Comparison of ENCODE assay signal across 22 mouse cellular contexts in the genomic region with DNA sequence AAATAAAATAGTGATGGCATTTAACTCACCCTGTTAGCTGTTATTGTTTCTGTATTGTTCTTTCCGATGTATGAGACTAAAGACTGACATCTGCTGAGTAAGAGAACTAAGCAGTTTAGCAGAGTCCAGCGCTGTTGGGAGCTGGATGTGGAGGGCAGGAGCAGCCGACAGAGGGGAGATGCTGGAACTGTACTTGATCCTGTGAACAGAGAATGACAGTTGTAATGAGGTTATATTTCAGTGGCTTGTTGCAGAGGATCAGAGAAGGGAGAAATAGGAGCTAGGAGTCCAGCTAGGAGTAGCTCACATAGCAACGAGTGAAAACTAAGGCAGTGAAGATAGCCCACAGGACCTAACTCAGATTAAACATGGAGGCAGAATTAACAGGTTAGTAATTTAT. TPM values are rescaled to one million over a fixed set of nuclear protein-coding genes. Genes with fewer than 3 reads are reported as not detected.
DNase-seq lines count a peak whose midpoint lies in the region; ATAC-seq lines count a peak whose summit lies in the region.
"Had no signal": no experiment of that assay in that cellular context is flagged by ENCODE, and none has a peak within 500 bp of the region (broad histone marks: within the 10 kb centered on the region; RNA-seq: fewer than 3 reads in every experiment).

No protein-coding gene starts in this region.

- peaks cover 12% of the 10 kb centered on the region for H3K36me3 ChIP-seq in forebrain, embryonic 10.5 days (replicated peaks)
- H3K36me3 ChIP-seq in forebrain, embryonic 13.5 days (ENCODE audit: poor library complexity, severe bottlenecking), result no peaks in the 10 kb centered on the region
- no peaks in the 10 kb centered on the region for H3K36me3 ChIP-seq in intestine, embryonic 14.5 days (ENCODE audit: control insufficient read depth, insufficient read depth, low read length)
- H3K36me3 ChIP-seq in intestine, embryonic 15.5 days, result no peaks in the 10 kb centered on the region
- H3K36me3 ChIP-seq in hindbrain, embryonic 11.5 days (ENCODE audit: control insufficient read depth, insufficient read depth, low read length), result no peaks in the 10 kb centered on the region
- H3K36me3 ChIP-seq: embryonic facial prominence, embryonic 15.5 days had no signal

- H3K4me3 ChIP-seq in forebrain, embryonic 10.5 days, result no peak overlapping the region
- no peak overlapping the region for H3K4me3 ChIP-seq in forebrain, embryonic 13.5 days
- H3K4me3 ChIP-seq in intestine, embryonic 14.5 days (ENCODE audit: low read depth, low read length), result no peak overlapping the region
- no peak overlapping the region for H3K4me3 ChIP-seq in intestine, embryonic 15.5 days (replicated peaks)
- H3K4me3 ChIP-seq in hindbrain, embryonic 11.5 days (ENCODE audit: low read depth, low read length), result no peak overlapping the region
- H3K4me3 ChIP-seq: embryonic facial prominence, embryonic 15.5 days; layer of hippocampus, adult 2 months had no signal

- no peak for ATAC-seq in forebrain, embryonic 13.5 days
- no peak for ATAC-seq in intestine, embryonic 14.5 days (replicated peaks; ENCODE audit: low FRiP score, low TSS enrichment, low read depth)
- ATAC-seq in intestine, embryonic 15.5 days, result no peak
- ATAC-seq in hindbrain, embryonic 11.5 days (ENCODE audit: low FRiP score), result no peak
- ATAC-seq: inflammation-experienced regulatory T-cells, adult 6 months had no signal

- peaks cover 9% of the 10 kb centered on the region for H3K9me3 ChIP-seq in forebrain, embryonic 10.5 days
- peaks cover 11% of the 10 kb centered on the region for H3K9me3 ChIP-seq in forebrain, embryonic 13.5 days (replicated peaks)
- H3K9me3 ChIP-seq in intestine, embryonic 14.5 days (ENCODE audit: control insufficient read depth, low read length), result peaks cover 6% of the 10 kb centered on the region
- H3K9me3 ChIP-seq in intestine, embryonic 15.5 days, result no peaks in the 10 kb centered on the region
- no peaks in the 10 kb centered on the region for H3K9me3 ChIP-seq in hindbrain, embryonic 11.5 days (ENCODE audit: control insufficient read depth, low read length)
- H3K9me3 ChIP-seq: embryonic facial prominence, embryonic 15.5 days had no signal

- H3K27me3 ChIP-seq in forebrain, embryonic 10.5 days (ENCODE audit: poor library complexity, severe bottlenecking), result no peaks in the 10 kb centered on the region
- H3K27me3 ChIP-seq in forebrain, embryonic 13.5 days, result no peaks in the 10 kb centered on the region
- no peaks in the 10 kb centered on the region for H3K27me3 ChIP-seq in intestine, embryonic 14.5 days (replicated peaks; ENCODE audit: control insufficient read depth, insufficient read depth, low read length)
- no peaks in the 10 kb centered on the region for H3K27me3 ChIP-seq in intestine, embryonic 15.5 days (replicated peaks)
- H3K27me3 ChIP-seq in hindbrain, embryonic 11.5 days (ENCODE audit: control insufficient read depth, insufficient read depth, low read length), result no peaks in the 10 kb centered on the region
- H3K27me3 ChIP-seq: embryonic facial prominence, embryonic 15.5 days had no signal

- peaks cover 46% of the 10 kb centered on the region for H3K4me1 ChIP-seq in forebrain, embryonic 10.5 days
- peaks cover 20% of the 10 kb centered on the region for H3K4me1 ChIP-seq in forebrain, embryonic 13.5 days
- no peaks in the 10 kb centered on the region for H3K4me1 ChIP-seq in intestine, embryonic 14.5 days (replicated peaks; ENCODE audit: control insufficient read depth, insufficient read depth, low read length)
- no peaks in the 10 kb centered on the region for H3K4me1 ChIP-seq in intestine, embryonic 15.5 days (replicated peaks)
- H3K4me1 ChIP-seq in hindbrain, embryonic 11.5 days (replicated peaks; ENCODE audit: control insufficient read depth, insufficient read depth, low read length), result 0 out of 2 replicates have a peak, but pooled peaks cover under 1% of the 10 kb centered on the region

- no peak overlapping the region; the same call in 1 of the 2 replicates for H3K4me2 ChIP-seq in forebrain, embryonic 13.5 days
- H3K4me2 ChIP-seq in intestine, embryonic 14.5 days (ENCODE audit: low read length), result no peak overlapping the region
- H3K4me2 ChIP-seq in intestine, embryonic 15.5 days (replicated peaks), result no peak overlapping the region
- H3K4me2 ChIP-seq in hindbrain, embryonic 11.5 days (replicated peaks; ENCODE audit: low read depth, low read length), result no peak overlapping the region
- H3K4me2 ChIP-seq: embryonic facial prominence, embryonic 15.5 days had no signal

- 45% methylated on average over 4 of the region's 4 CpGs for WGBS in forebrain, embryonic 10.5 days
- whole genome bisulfite sequencing in forebrain, embryonic 13.5 days, result 8% methylated on average over 4 of the region's 4 CpGs
- 79% methylated on average over 4 of the region's 4 CpGs for WGBS in intestine, embryonic 14.5 days
- 76% methylated on average over 4 of the region's 4 CpGs for WGBS in intestine, embryonic 15.5 days
- 51% methylated on average over 4 of the region's 4 CpGs for WGBS in hindbrain, embryonic 11.5 days

- peak overlapping the region; percentile 75 for H3K27ac ChIP-seq in forebrain, embryonic 10.5 days
- H3K27ac ChIP-seq in forebrain, embryonic 13.5 days, result no peak overlapping the region
- H3K27ac ChIP-seq in intestine, embryonic 14.5 days (ENCODE audit: low read depth), result no peak overlapping the region
- no peak overlapping the region for H3K27ac ChIP-seq in intestine, embryonic 15.5 days
- H3K27ac ChIP-seq in hindbrain, embryonic 11.5 days (ENCODE audit: low read depth, low read length), result 0 out of 2 replicates have a peak overlapping the region, but pooled peaks have one; percentile 42
- H3K27ac ChIP-seq: embryonic facial prominence, embryonic 15.5 days; layer of hippocampus, adult 2 months had no signal

- DNase-seq in forebrain, embryonic 10.5 days (ENCODE audit: extremely low spot score, low spot score), result no peak
- peak; percentile 13 for DNase-seq in intestine, embryonic 14.5 days (ENCODE audit: low spot score)
- no peak for DNase-seq in hindbrain, embryonic 11.5 days (ENCODE audit: low spot score)
- DNase-seq in neural tube, embryonic 10.5 days (ENCODE audit: extremely low spot score, low spot score), result peak; percentile 12
- no peak for DNase-seq in urinary bladder, adult 2 months (ENCODE audit: low spot score)
- DNase-seq in cerebellum, adult 11-12 months, result no peak
- DNase-seq: adrenal gland, postnatal 10 days; cerebellum, adult 8-10 months; cerebellum, postnatal 36 days; gastrocnemius, postnatal 25 days; heart, adult 18-20 months; kidney, adult 8-10 months; kidney, postnatal 10 days; layer of hippocampus, postnatal 36 days; lung, postnatal 4 days; right cerebral cortex, postnatal 25 days; spleen, adult 18-20 months had no signal

- no peak overlapping the region for H3K9ac ChIP-seq in forebrain, embryonic 13.5 days
- H3K9ac ChIP-seq in intestine, embryonic 14.5 days (ENCODE audit: low read length), result no peak overlapping the region
- no peak overlapping the region for H3K9ac ChIP-seq in intestine, embryonic 15.5 days
- no peak overlapping the region for H3K9ac ChIP-seq in hindbrain, embryonic 11.5 days (ENCODE audit: low read depth, low read length)
- H3K9ac ChIP-seq: embryonic facial prominence, embryonic 15.5 days had no signal

RNA-seq across cellular contexts. Expression of gene Wdfy2, which starts 36.3 kb away (rescaled TPM):
- polyA plus RNA-seq in forebrain, embryonic 10.5 days (2016; fragmentation: Nextera tagmentation; extraction: Ambion mirVana), result 15.5 TPM in 2 replicates
- 7.3 and 8.5 TPM in 2 replicates for polyA plus RNA-seq in forebrain, embryonic 13.5 days (2015; fragmentation: Nextera tagmentation; extraction: Ambion mirVana)
- polyA plus RNA-seq in intestine, embryonic 14.5 days (2014; fragmentation: Nextera tagmentation; extraction: Ambion mirVana), result 7.4 and 7.6 TPM in 2 replicates
- 4.0 and 4.2 TPM in 2 replicates for polyA plus RNA-seq in intestine, embryonic 15.5 days (2015; fragmentation: Nextera tagmentation; extraction: Ambion mirVana)
- polyA plus RNA-seq in hindbrain, embryonic 11.5 days (2014; fragmentation: Nextera tagmentation; extraction: Ambion mirVana), result 12.5 and 17.0 TPM in 2 replicates
- 7.5 and 9.8 TPM in 2 replicates for polyA plus RNA-seq in urinary bladder, adult 2 months (2012; rRNA removed)

Comparison
In these comparisons a context has a peak if more than half of its experiments do, and no peak if none do; other contexts are left out.
1. H3K27ac ChIP-seq: peak in forebrain, embryonic 10.5 days (single experiment) and hindbrain, embryonic 11.5 days (single experiment); none in forebrain, embryonic 13.5 days (single experiment), intestine, embryonic 14.5 days (single experiment) and intestine, embryonic 15.5 days (single experiment).
2. DNase-seq: peak in intestine, embryonic 14.5 days (single experiment) and neural tube, embryonic 10.5 days (single experiment); none in forebrain, embryonic 10.5 days (single experiment), hindbrain, embryonic 11.5 days (single experiment), urinary bladder, adult 2 months (single experiment) and cerebellum, adult 11-12 months (single experiment).